Mouse (Mus musculus) E14TG2a.4 (cell line): ENCODE results near the gene Cmip.

Experiments used
- H3K27me3 ChIP-seq: 2 replicates; pipeline ENCODE4 v1.6.1; 2014; ENCODE audit warnings: low read length, control low read depth; ENCODE audit not compliant: insufficient read depth
- H3K36me3 ChIP-seq: 2 replicates; pipeline ENCODE4 v1.6.1; 2014; ENCODE audit warnings: low read length, control low read depth; ENCODE audit not compliant: insufficient read depth
- H3K4me1 ChIP-seq: replicated peaks from 2 replicates; pipeline ENCODE4 v1.6.1; 2014; ENCODE audit warnings: low read depth, low read length, control low read depth
- H3K4me3 ChIP-seq: replicated peaks from 2 replicates; pipeline ENCODE4 v1.5.1; 2014; ENCODE audit warnings: mild to moderate bottlenecking, low read length
- H3K9me3 ChIP-seq: 2 replicates; pipeline ENCODE4 v1.6.1; 2014; ENCODE audit warnings: low read length, control low read depth
- CTCF ChIP-seq: conservative IDR thresholded peaks from 2 replicates; pipeline ENCODE4 v1.5.1; 2014; ENCODE audit warnings: low read length
- NANOG ChIP-seq: IDR thresholded peaks from 2 replicates; pipeline ENCODE4 v1.6.1; 2014; ENCODE audit warnings: borderline replicate concordance, low read length, mixed read lengths
- POU5F1 ChIP-seq: IDR thresholded peaks from 2 replicates; pipeline ENCODE4 v1.6.1; 2014; ENCODE audit warnings: low read length, borderline replicate concordance

The Cmip gene

DNA sequence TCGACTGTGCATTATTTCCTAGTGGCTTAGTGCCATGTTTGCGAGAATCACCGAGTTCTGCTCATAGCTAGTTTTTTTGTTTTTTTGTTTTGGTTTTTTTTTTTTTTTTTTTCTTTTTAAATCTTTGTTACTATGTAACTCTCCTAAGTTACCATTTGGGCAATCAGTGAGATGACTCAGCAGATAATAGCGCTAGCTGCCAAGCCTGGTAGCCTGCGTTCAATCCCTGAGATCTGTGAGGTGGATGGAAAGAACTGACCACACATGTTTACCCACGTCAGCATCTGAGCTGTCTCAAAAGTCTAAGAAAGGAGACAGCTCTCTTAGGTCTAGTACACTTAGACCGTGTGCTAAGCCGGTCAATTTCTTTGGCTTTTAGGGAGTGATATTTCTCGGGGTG is 71.9 kb downstream of the Cmip start:
- no peaks in the 10 kb centered on the region for H3K9me3 ChIP-seq
- no peaks in the 10 kb centered on the region for H3K27me3 ChIP-seq
- peaks cover 10% of the 10 kb centered on the region for H3K36me3 ChIP-seq
- TF ChIP-seq POU5F1 (no peak), CTCF (no peak), NANOG (no peak)
- H3K4me1 ChIP-seq: peaks cover 52% of the 10 kb centered on the region
- no peak overlapping the region for H3K4me3 ChIP-seq

DNA sequence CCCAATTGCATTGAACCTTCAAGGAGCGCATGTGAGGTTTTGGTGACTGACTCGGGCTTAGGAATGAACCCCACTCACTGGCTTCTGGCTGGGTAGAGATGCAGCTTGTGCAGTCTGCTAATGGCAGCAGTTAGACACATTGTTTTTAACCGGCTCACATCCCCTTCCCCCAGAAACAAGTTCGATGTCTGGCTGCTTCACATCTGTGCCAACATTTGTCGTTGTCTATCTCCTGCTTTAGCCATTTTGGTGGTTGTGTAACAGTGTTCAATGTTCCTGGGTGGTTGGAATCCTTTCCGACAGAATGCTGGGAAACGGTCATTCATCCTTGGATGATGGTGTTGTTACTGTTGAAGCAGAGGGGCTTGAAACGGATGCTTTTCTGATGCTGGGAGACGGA is 72.3 kb downstream of the Cmip start:
- Histone ChIP-seq H3K4me1 (peaks cover 56% of the 10 kb centered on the region), H3K27me3 (no peaks in the 10 kb centered on the region), H3K4me3 (no peak overlapping the region), H3K36me3 (peaks cover 7% of the 10 kb centered on the region), H3K9me3 (no peaks in the 10 kb centered on the region)
- TF ChIP-seq POU5F1 (no peak), CTCF (no peak), NANOG (no peak)

DNA sequence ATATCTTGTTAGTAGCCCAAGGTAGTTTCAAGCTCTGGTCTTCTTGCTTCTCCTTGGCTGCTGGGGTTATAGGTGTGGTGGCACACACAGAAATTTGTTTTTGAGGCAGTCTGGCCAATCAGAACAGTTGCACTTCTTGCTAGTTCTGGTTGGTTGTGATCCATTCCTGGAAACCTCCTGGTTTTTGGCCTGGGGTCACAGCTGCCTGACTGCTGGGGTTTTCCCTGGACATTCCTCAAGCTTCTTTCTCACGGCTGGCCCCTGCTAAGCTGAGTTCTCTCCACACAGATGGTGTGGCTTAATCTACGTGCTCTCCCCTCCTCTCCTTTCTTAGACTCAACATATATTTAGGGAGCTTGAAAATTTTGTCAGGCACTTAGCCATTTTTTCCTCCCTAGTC is 73.0 kb downstream of the Cmip start:
- Histone ChIP-seq H3K4me1 (peaks cover 63% of the 10 kb centered on the region), H3K27me3 (no peaks in the 10 kb centered on the region), H3K9me3 (no peaks in the 10 kb centered on the region), H3K36me3 (peaks cover 3% of the 10 kb centered on the region), H3K4me3 (no peak overlapping the region)
- TF ChIP-seq POU5F1 (no peak), NANOG (no peak), CTCF (no peak)

GRCm38 (mm10) chr8:117332229-117333010 is 75.6 kb downstream of the Cmip start:
- TF ChIP-seq POU5F1 (no peak), CTCF (no peak), NANOG (no peak)
- no peaks in the 10 kb centered on the region for H3K9me3 ChIP-seq

GRCm38 (mm10) chr8:117333619-117334018 is 76.8 kb downstream of the Cmip start:
- H3K4me1 ChIP-seq: peaks cover 88% of the 10 kb centered on the region
- no peaks in the 10 kb centered on the region for H3K9me3 ChIP-seq
- TF ChIP-seq NANOG (no peak), POU5F1 (no peak), CTCF (no peak)
- peak overlapping the region; percentile 39; the same call in 1 of the 2 replicates for H3K4me3 ChIP-seq
- H3K27me3 ChIP-seq: no peaks in the 10 kb centered on the region
- H3K36me3 ChIP-seq: no peaks in the 10 kb centered on the region

More at GRCm38 (mm10) chr8:117332229-117333010, 75.6 kb downstream of the Cmip start:
- Histone ChIP-seq H3K36me3 (no peaks in the 10 kb centered on the region), H3K4me1 (peaks cover 84% of the 10 kb centered on the region), H3K27me3 (no peaks in the 10 kb centered on the region), H3K4me3 (peak overlapping the region; percentile 23; the same call in 1 of the 2 replicates)

DNA sequence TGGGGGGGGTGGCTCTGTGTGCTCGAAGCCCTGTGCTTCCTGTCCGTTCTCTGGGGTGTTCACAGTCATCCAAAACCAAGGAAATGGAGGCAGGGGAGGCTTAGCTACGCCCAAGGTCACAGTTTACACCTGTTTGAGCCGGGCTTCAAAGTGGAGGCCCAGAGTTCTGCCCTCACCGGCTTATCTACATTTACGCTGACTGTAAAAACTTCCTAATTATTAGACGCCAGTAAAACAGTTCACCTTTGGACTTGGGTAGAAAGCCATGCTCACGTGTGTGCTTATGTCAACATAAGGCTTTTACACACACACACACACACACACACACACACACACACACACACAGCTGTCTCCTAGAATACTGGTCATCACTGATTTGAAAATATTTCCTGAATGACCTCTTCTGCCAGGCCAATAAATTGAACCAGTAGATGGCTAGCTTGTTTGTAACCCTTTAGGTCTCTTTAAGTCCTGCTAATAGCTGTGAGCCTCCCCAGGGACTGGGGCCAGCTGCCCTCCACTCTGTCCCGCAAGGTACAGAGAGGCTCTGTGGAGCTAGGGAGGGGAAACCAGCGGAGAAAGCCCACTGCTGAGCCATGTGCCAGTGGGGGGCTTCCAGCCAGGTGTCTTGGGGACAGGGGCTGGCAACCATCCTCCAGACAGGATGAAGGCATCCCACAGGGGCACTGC is 77.3 kb downstream of the Cmip start:
- H3K9me3 ChIP-seq: no peaks in the 10 kb centered on the region
- no peaks in the 10 kb centered on the region for H3K36me3 ChIP-seq
- TF ChIP-seq POU5F1: no peak
- no peak for TF ChIP-seq CTCF
- TF ChIP-seq NANOG: no peak
- peaks cover 88% of the 10 kb centered on the region for H3K4me1 ChIP-seq
- H3K4me3 ChIP-seq: peak overlapping the region; percentile 41
- no peaks in the 10 kb centered on the region for H3K27me3 ChIP-seq

- H3K9me3 ChIP-seq: no peaks in the 10 kb centered on the region
- peak overlapping the region; percentile 41 for H3K4me3 ChIP-seq
- TF ChIP-seq NANOG: no peak
- TF ChIP-seq POU5F1: no peak
- no peak for TF ChIP-seq CTCF
- H3K27me3 ChIP-seq: no peaks in the 10 kb centered on the region
- H3K36me3 ChIP-seq: no peaks in the 10 kb centered on the region
- H3K4me1 ChIP-seq: peaks cover 91% of the 10 kb centered on the region
These were observed 78.0 kb downstream of the Cmip start for GRCm38 (mm10) chr8:117334748-117335393.

DNA sequence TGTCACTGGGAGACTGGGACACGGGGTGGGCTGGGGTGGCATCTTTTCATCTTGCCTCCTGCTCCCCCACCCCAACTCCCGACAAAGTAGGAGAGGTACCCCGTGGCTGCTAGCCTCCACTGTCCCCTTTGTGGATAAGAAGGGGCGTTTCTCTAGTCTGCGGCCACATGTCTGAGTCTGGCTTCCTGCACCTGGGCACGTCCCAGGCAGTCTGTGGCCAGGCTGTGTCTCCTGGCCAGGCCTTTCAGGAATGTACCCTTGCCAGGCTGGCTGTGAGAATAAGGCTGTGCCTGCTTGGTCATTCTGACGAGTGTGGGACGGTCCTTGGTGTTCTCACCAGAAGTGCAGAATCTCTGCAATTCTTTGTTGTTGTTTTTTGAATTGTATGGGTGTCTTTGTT is 78.6 kb downstream of the Cmip start:
- Histone ChIP-seq H3K4me1 (peaks cover 95% of the 10 kb centered on the region), H3K4me3 (peak overlapping the region; percentile 32), H3K27me3 (no peaks in the 10 kb centered on the region), H3K36me3 (no peaks in the 10 kb centered on the region), H3K9me3 (no peaks in the 10 kb centered on the region)
- TF ChIP-seq NANOG (no peak), POU5F1 (no peak), CTCF (no peak)
